Mouse (Mus musculus): ENCODE measurements at regions not wholly inside any gene's neighbourhood (a gene's known extent, or its start where the extent isn't known, plus 50 kb on each side); places are given as distances from the start of the nearest gene placed in this dataset. TPM values are rescaled to one million over a fixed set of nuclear protein-coding genes. Genes with fewer than 3 reads are reported as not detected.

- Histone ChIP-seq H3K4me3 (ENCODE audit: low read length) (no peak overlapping the region), H3K4me2 (ENCODE audit: low read depth, low read length) (no peak overlapping the region), H3K9ac (ENCODE audit: low read length) (no peak overlapping the region), H3K36me3 (ENCODE audit: control insufficient read depth, insufficient read depth) (no peaks in the 10 kb centered on the region), H3K27me3 (ENCODE audit: control insufficient read depth, insufficient read depth, low read length) (no peaks in the 10 kb centered on the region), H3K27ac (ENCODE audit: low read length) (no peak overlapping the region), H3K4me1 (ENCODE audit: control insufficient read depth, insufficient read depth, low read length) (no peaks in the 10 kb centered on the region), H3K9me3 (replicated peaks; ENCODE audit: control insufficient read depth, low read length) (no peaks in the 10 kb centered on the region)
- 25% methylated on average over 2 of the region's 2 CpGs for WGBS
- no peak for ATAC-seq (replicated peaks; ENCODE audit: extremely low read depth, insufficient read depth, low FRiP score)
Measured at GRCm38 (mm10) chr3:17895869-17896268, 52.3 kb upstream of the Cypt12 start.

DNA sequence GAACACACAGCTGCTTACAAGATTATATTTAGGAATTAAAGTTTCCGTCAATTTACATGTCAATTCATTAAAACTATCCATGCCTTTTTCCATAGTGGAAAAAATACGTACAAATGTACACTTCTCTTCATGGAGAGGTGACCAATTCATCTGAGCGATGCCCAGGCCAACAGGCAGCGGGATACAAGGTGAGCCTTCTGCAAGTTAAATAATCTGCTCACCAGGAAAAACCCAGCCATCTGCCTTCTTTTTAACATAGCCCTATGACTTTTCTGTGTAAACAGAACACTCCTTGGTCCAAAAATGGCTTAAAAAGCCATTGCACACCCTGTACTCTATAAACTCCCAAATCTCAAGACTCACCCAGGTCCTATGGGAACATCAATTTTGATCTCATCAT lies 51.5 kb upstream of the Cypt12 start:
- no peak overlapping the region for H3K9ac ChIP-seq (ENCODE audit: low read length)
- H3K4me1 ChIP-seq (ENCODE audit: control insufficient read depth, insufficient read depth, low read length) = no peaks in the 10 kb centered on the region
- H3K4me3 ChIP-seq (ENCODE audit: low read length) = no peak overlapping the region
- H3K4me2 ChIP-seq (ENCODE audit: low read depth, low read length) = no peak overlapping the region
- 83% methylated on average over 4 of the region's 4 CpGs for WGBS
- H3K27ac ChIP-seq (ENCODE audit: low read length) = no peak overlapping the region
- H3K36me3 ChIP-seq (ENCODE audit: control insufficient read depth, insufficient read depth) = no peaks in the 10 kb centered on the region
- H3K9me3 ChIP-seq (replicated peaks; ENCODE audit: control insufficient read depth, low read length) = no peaks in the 10 kb centered on the region
- no peaks in the 10 kb centered on the region for H3K27me3 ChIP-seq (ENCODE audit: control insufficient read depth, insufficient read depth, low read length)
- ATAC-seq (replicated peaks; ENCODE audit: extremely low read depth, insufficient read depth, low FRiP score) = no peak

Small RNA genes in the stretch of these regions (microRNA-seq; reads per million reads assigned to microRNA genes)
- not detected for gene Mir124a-2

Measured in heart, embryonic 16.5 days (tissue).